Mouse (Mus musculus): ENCODE data around the gene Fig4. TPM values are rescaled to one million over a fixed set of nuclear protein-coding genes. Genes with fewer than 3 reads are reported as not detected.

Gene Fig4
- polyA plus RNA-seq, 1 experiment from 2014 or later, result 31.2 TPM

GRCm38 (mm10) chr10:41247800-41248473 is 55.1 kb downstream of the Fig4 start:
- no peaks in the 10 kb centered on the region; the same call in 1 of the 2 replicates for H3K36me3 ChIP-seq (ENCODE audit: control insufficient read depth, insufficient read depth, low read length)
- H3K27me3 ChIP-seq (replicated peaks; ENCODE audit: control insufficient read depth, insufficient read depth, low read length), result no peaks in the 10 kb centered on the region
- ATAC-seq, result no peak
- H3K9me3 ChIP-seq (ENCODE audit: control insufficient read depth, low read length), result no peaks in the 10 kb centered on the region
- H3K4me1 ChIP-seq (ENCODE audit: control insufficient read depth, insufficient read depth, low read depth, low read length), result no peaks in the 10 kb centered on the region
- no peak overlapping the region for H3K4me2 ChIP-seq (ENCODE audit: low read length)
- no peak overlapping the region for H3K4me3 ChIP-seq (ENCODE audit: low read length)
- no peak overlapping the region for H3K27ac ChIP-seq (ENCODE audit: low read depth, low read length)
- WGBS, result 85% methylated on average over 5 of the region's 5 CpGs
- no peak overlapping the region for H3K9ac ChIP-seq (ENCODE audit: low read depth, low read length)

DNA sequence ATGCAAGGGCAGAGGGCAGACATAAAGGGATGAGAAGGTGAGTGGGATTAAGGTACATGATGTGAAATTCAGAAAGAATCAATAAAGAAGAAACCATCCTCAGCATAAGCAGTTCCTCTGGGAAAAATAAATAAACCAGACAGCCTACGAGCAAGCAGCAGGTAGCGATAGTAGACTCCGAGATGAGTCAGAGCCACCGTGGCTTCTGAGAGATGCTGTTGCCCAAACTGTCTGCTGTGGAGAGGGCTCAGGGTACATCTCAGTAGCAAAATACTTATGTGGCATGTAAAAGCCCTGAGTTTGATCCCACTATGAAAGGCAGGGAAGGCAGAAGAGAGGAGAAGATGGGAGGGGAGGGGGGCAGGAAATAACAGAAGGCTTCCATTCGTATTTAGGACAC is 56.9 kb downstream of the Fig4 start:
- H3K27me3 ChIP-seq (replicated peaks; ENCODE audit: control insufficient read depth, insufficient read depth, low read length), result no peaks in the 10 kb centered on the region
- ATAC-seq, result no peak
- no peaks in the 10 kb centered on the region for H3K4me1 ChIP-seq (ENCODE audit: control insufficient read depth, insufficient read depth, low read depth, low read length)
- H3K9me3 ChIP-seq (ENCODE audit: control insufficient read depth, low read length), result no peaks in the 10 kb centered on the region
- no peak overlapping the region for H3K4me2 ChIP-seq (ENCODE audit: low read length)
- H3K4me3 ChIP-seq (ENCODE audit: low read length), result no peak overlapping the region
- H3K9ac ChIP-seq (ENCODE audit: low read depth, low read length), result no peak overlapping the region
- no peaks in the 10 kb centered on the region; the same call in 1 of the 2 replicates for H3K36me3 ChIP-seq (ENCODE audit: control insufficient read depth, insufficient read depth, low read length)
- H3K27ac ChIP-seq (ENCODE audit: low read depth, low read length), result no peak overlapping the region
- 60% methylated on average over 5 of the region's 5 CpGs for WGBS

DNA sequence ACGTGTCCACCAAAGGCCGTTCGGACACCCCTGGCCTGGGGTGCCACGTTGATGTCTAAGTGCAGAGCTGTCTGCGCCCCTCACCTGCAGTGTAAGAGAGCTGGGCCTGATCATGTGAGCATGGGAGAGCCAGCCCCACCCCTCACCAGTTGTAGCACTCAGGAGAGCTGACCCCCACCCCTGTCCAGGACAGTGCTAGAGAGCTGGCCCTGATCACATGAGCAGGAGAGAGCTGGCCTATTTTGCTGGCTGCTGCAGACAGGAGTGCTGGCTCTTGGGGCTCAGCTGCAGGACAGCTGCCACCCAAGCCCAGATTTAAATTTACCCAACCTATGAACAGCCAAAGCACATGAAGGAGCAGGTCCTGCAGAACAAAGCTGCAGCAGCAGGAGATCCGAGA is 57.6 kb downstream of the Fig4 start:
- ATAC-seq, result no peak
- no peak overlapping the region for H3K4me3 ChIP-seq (ENCODE audit: low read length)
- WGBS, result 80% methylated on average over 6 of the region's 6 CpGs
- H3K4me2 ChIP-seq (ENCODE audit: low read length), result no peak overlapping the region
- no peaks in the 10 kb centered on the region for H3K9me3 ChIP-seq (ENCODE audit: control insufficient read depth, low read length)
- no peak overlapping the region for H3K9ac ChIP-seq (ENCODE audit: low read depth, low read length)
- H3K4me1 ChIP-seq (ENCODE audit: control insufficient read depth, insufficient read depth, low read depth, low read length), result no peaks in the 10 kb centered on the region
- no peaks in the 10 kb centered on the region for H3K27me3 ChIP-seq (replicated peaks; ENCODE audit: control insufficient read depth, insufficient read depth, low read length)
- H3K36me3 ChIP-seq (ENCODE audit: control insufficient read depth, insufficient read depth, low read length), result no peaks in the 10 kb centered on the region; the same call in 1 of the 2 replicates
- no peak overlapping the region for H3K27ac ChIP-seq (ENCODE audit: low read depth, low read length)

GRCm38 (mm10) chr10:41245028-41245427 is 58.0 kb downstream of the Fig4 start:
- H3K36me3 ChIP-seq (ENCODE audit: control insufficient read depth, insufficient read depth, low read length), result peaks cover 4% of the 10 kb centered on the region; the same call in 1 of the 2 replicates

DNA sequence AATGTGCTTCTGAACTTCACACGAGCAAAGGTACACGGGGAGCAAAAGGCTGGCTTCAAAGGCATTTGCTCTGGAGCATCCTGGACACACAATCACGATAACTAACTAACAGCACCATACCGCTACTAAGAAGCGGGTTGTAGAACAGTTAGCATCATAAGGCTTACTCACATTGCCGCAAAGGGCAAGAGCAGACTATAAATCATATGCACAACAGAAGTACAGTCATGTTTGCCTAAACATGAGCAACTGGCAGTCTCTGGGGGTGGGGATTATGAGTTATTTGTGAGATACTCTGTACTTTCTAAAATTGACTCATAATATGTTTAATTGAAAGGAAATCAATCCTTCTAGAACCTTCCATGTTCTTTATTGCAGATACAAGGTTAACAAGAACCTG is 59.1 kb downstream of the Fig4 start:
- H3K27ac ChIP-seq (ENCODE audit: low read depth, low read length), result no peak overlapping the region

More at GRCm38 (mm10) chr10:41245028-41245427, 58.0 kb downstream of the Fig4 start:
- H3K9me3 ChIP-seq (ENCODE audit: control insufficient read depth, low read length), result no peaks in the 10 kb centered on the region
- no peak overlapping the region for H3K9ac ChIP-seq (ENCODE audit: low read depth, low read length)
- no peak overlapping the region for H3K27ac ChIP-seq (ENCODE audit: low read depth, low read length)
- WGBS, result 87% methylated on average over 6 of the region's 6 CpGs
- no peak for ATAC-seq
- H3K4me3 ChIP-seq (ENCODE audit: low read length), result no peak overlapping the region
- H3K27me3 ChIP-seq (replicated peaks; ENCODE audit: control insufficient read depth, insufficient read depth, low read length), result no peaks in the 10 kb centered on the region
- H3K4me2 ChIP-seq (ENCODE audit: low read length), result no peak overlapping the region
- H3K4me1 ChIP-seq (ENCODE audit: control insufficient read depth, insufficient read depth, low read depth, low read length), result no peaks in the 10 kb centered on the region

DNA sequence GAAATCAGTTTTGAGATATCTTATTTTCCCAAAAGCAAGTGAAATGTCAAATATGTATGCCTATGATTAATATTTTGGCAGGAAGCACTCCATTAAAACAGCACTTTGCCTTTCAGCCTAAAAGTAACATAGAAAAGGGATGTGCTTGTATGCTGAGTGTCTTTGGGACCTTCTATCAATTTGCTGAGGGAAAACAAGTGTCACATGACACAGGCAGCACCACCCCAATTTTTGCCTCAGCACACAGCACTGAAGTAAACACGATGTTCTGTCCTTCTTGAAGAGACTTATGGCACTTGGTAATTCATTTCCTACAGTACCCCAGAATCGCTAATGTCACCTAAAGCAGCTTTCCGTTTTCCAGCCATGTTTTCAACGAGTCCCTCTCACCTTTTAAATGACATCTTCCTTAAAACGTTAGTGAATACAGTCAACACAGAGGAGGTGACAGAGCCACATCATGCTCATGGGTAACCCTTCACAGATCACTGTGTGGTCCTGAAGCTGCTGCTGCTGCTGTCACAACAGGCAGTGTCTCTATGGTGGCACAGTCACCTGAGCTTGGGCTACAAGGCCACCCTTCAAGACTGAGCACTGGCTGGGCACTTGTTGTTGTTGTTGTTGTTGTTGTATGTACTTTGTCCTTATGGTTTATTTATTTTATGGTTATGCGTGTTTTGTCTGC is 61.4 kb downstream of the Fig4 start:
- Histone ChIP-seq H3K9ac (ENCODE audit: low read depth, low read length) (no peak overlapping the region), H3K4me1 (ENCODE audit: control insufficient read depth, insufficient read depth, low read depth, low read length) (no peaks in the 10 kb centered on the region), H3K36me3 (ENCODE audit: control insufficient read depth, insufficient read depth, low read length) (peaks cover 9% of the 10 kb centered on the region), H3K4me3 (ENCODE audit: low read length) (no peak overlapping the region), H3K27me3 (replicated peaks; ENCODE audit: control insufficient read depth, insufficient read depth, low read length) (no peaks in the 10 kb centered on the region), H3K27ac (ENCODE audit: low read depth, low read length) (no peak overlapping the region), H3K9me3 (ENCODE audit: control insufficient read depth, low read length) (no peaks in the 10 kb centered on the region), H3K4me2 (ENCODE audit: low read length) (no peak overlapping the region)
- WGBS, result 90% methylated on average over 6 of the region's 6 CpGs
- no peak for ATAC-seq

More for the DNA sequence above, 59.1 kb downstream of the Fig4 start:
- H3K4me1 ChIP-seq (ENCODE audit: control insufficient read depth, insufficient read depth, low read depth, low read length), result no peaks in the 10 kb centered on the region
- H3K36me3 ChIP-seq (ENCODE audit: control insufficient read depth, insufficient read depth, low read length), result peaks cover 4% of the 10 kb centered on the region; the same call in 1 of the 2 replicates
- no peak for ATAC-seq
- no peaks in the 10 kb centered on the region for H3K9me3 ChIP-seq (ENCODE audit: control insufficient read depth, low read length)
- 96% methylated on average over 6 of the region's 6 CpGs for WGBS
- no peak overlapping the region for H3K4me3 ChIP-seq (ENCODE audit: low read length)
- no peak overlapping the region for H3K9ac ChIP-seq (ENCODE audit: low read depth, low read length)
- no peaks in the 10 kb centered on the region for H3K27me3 ChIP-seq (replicated peaks; ENCODE audit: control insufficient read depth, insufficient read depth, low read length)
- H3K4me2 ChIP-seq (ENCODE audit: low read length), result no peak overlapping the region

DNA sequence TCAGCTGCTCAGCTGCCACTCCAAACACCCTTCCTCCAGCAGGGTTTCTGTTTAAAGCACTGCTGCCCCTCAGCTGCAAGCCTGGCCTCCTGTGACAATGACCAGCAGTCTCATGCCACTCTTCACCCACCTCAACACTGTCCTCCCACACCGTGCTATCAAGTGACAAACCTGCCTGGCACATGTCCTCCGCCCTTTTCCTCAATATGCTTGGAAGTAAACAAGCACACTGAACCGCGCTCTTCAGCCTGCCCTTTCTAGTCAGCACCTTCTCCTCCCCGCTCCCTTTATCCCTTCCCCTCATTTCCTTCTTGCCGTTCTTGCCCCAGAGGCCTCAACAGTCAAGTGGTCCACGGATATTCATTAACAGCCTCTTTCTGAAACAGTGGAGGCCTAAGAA is 62.0 kb downstream of the Fig4 start:
- Histone ChIP-seq H3K4me3 (ENCODE audit: low read length) (no peak overlapping the region), H3K9me3 (ENCODE audit: control insufficient read depth, low read length) (no peaks in the 10 kb centered on the region), H3K4me2 (ENCODE audit: low read length) (no peak overlapping the region), H3K4me1 (ENCODE audit: control insufficient read depth, insufficient read depth, low read depth, low read length) (no peaks in the 10 kb centered on the region), H3K36me3 (ENCODE audit: control insufficient read depth, insufficient read depth, low read length) (peaks cover 9% of the 10 kb centered on the region), H3K27me3 (replicated peaks; ENCODE audit: control insufficient read depth, insufficient read depth, low read length) (no peaks in the 10 kb centered on the region), H3K27ac (ENCODE audit: low read depth, low read length) (no peak overlapping the region), H3K9ac (ENCODE audit: low read depth, low read length) (no peak overlapping the region)
- 64% methylated on average over 7 of the region's 7 CpGs for WGBS
- no peak for ATAC-seq

- Histone ChIP-seq H3K4me1 (ENCODE audit: control insufficient read depth, insufficient read depth, low read depth, low read length) (no peaks in the 10 kb centered on the region), H3K27ac (ENCODE audit: low read depth, low read length) (no peak overlapping the region), H3K4me2 (ENCODE audit: low read length) (no peak overlapping the region), H3K27me3 (replicated peaks; ENCODE audit: control insufficient read depth, insufficient read depth, low read length) (no peaks in the 10 kb centered on the region), H3K36me3 (ENCODE audit: control insufficient read depth, insufficient read depth, low read length) (peaks cover 9% of the 10 kb centered on the region), H3K4me3 (ENCODE audit: low read length) (no peak overlapping the region), H3K9ac (ENCODE audit: low read depth, low read length) (no peak overlapping the region), H3K9me3 (ENCODE audit: control insufficient read depth, low read length) (no peaks in the 10 kb centered on the region)
- WGBS, result 91% methylated on average over 2 of the region's 2 CpGs
- ATAC-seq, result no peak
Observed at GRCm38 (mm10) chr10:41236020-41236419, 67.0 kb downstream of the Fig4 start.

- Histone ChIP-seq H3K27me3 (replicated peaks; ENCODE audit: control insufficient read depth, insufficient read depth, low read length) (no peaks in the 10 kb centered on the region), H3K4me1 (ENCODE audit: control insufficient read depth, insufficient read depth, low read depth, low read length) (no peaks in the 10 kb centered on the region), H3K4me2 (ENCODE audit: low read length) (no peak overlapping the region), H3K4me3 (ENCODE audit: low read length) (no peak overlapping the region), H3K9me3 (ENCODE audit: control insufficient read depth, low read length) (no peaks in the 10 kb centered on the region), H3K9ac (ENCODE audit: low read depth, low read length) (no peak overlapping the region), H3K36me3 (ENCODE audit: control insufficient read depth, insufficient read depth, low read length) (peaks cover 9% of the 10 kb centered on the region), H3K27ac (ENCODE audit: low read depth, low read length) (no peak overlapping the region)
- no peak for ATAC-seq
- WGBS, result 80% methylated on average over 3 of the region's 3 CpGs
Observed at GRCm38 (mm10) chr10:41235584-41235983, 67.5 kb downstream of the Fig4 start.

All from hindbrain, embryonic 16.5 days (tissue).